Mouse (Mus musculus) urinary bladder, postnatal 36 days (tissue): ENCODE measurements around the gene Ddit4.
A peak's percentile ranks its signal among the peaks of the same experiment; 100 is the strongest.

ENCODE experiments used
- DNase-seq, 2 experiments: peaks; one replicate each; pipeline ENCODE4 v3.0.0; 2022; ENCODE audit warnings: low spot score in 2 of 2, mixed read lengths in 1 of 2

The Ddit4 gene

GRCm38 (mm10) chr10:59972534-59972933 lies 20.9 kb upstream of the Ddit4 start:
- DNase-seq, result no peak

GRCm38 (mm10) chr10:59971813-59972212 lies 20.2 kb upstream of the Ddit4 start:
- DNase-seq, result no peak

- DNase-seq, result no peak
These were observed 18.9 kb upstream of the Ddit4 start for GRCm38 (mm10) chr10:59970450-59971062.

GRCm38 (mm10) chr10:59969821-59970449 lies 18.3 kb upstream of the Ddit4 start:
- peak; percentile 59 to 78 for DNase-seq

- DNase-seq, result no peak
These were observed 15.8 kb upstream of the Ddit4 start for GRCm38 (mm10) chr10:59967309-59967942.

GRCm38 (mm10) chr10:59966743-59967142 lies 15.1 kb upstream of the Ddit4 start:
- no peak for DNase-seq

GRCm38 (mm10) chr10:59965788-59966187 lies 14.2 kb upstream of the Ddit4 start:
- DNase-seq, result no peak

- DNase-seq, result no peak
These were observed 13.7 kb upstream of the Ddit4 start for GRCm38 (mm10) chr10:59965362-59965695.

GRCm38 (mm10) chr10:59964504-59965361 lies 13.1 kb upstream of the Ddit4 start:
- DNase-seq, result no peak

GRCm38 (mm10) chr10:59963609-59964008 lies 12.0 kb upstream of the Ddit4 start:
- no peak for DNase-seq

- no peak for DNase-seq
These were observed 7.9 kb upstream of the Ddit4 start for GRCm38 (mm10) chr10:59959517-59959916.

GRCm38 (mm10) chr10:59958458-59958857 lies 6.8 kb upstream of the Ddit4 start:
- DNase-seq, result no peak

- DNase-seq, result peak in 1 of 2 experiments; percentile 52
These were observed 5.8 kb upstream of the Ddit4 start for GRCm38 (mm10) chr10:59957171-59958149.

GRCm38 (mm10) chr10:59956681-59957080 lies 5.0 kb upstream of the Ddit4 start:
- no peak for DNase-seq

- no peak for DNase-seq
These were observed 2.0 kb upstream of the Ddit4 start for GRCm38 (mm10) chr10:59953564-59954039.

GRCm38 (mm10) chr10:59952781-59953563 lies 1.3 kb upstream of the Ddit4 start:
- peak in 1 of 2 experiments; percentile 32 for DNase-seq

GRCm38 (mm10) chr10:59952152-59952780 lies 632 bp upstream of the Ddit4 start:
- DNase-seq, result peak in 1 of 2 experiments; percentile 63

- peak; percentile 81 to 84 for DNase-seq
These were observed 880 bp downstream of the Ddit4 start for GRCm38 (mm10) chr10:59950716-59951191.
